10 mouse cellular contexts compared by ENCODE assay signal in the genomic region with DNA sequence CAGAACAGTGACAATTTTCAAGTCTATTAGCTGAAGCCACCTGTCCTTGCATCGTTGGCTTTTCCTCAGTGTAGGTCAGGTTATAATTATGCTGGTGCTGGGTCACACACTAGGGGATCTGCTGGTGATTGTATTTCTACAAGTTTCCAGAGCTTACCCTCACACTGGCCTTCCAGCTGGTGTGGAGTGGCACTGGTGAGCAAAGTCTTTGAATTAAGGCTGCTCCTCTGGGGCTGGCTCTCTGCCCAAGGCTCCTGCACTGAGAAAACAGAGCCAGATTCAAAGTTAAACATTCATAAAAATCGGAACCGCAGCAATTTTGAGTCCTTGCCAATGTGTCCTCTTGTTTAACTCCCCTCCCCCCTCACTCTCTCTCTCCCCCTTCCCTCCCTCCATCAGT.
DNase-seq lines count a peak whose midpoint lies in the region; ATAC-seq and TF ChIP-seq lines count a peak whose summit lies in the region.
"Had no signal": no experiment of that assay in that cellular context is flagged by ENCODE, and none has a peak within 500 bp of the region (broad histone marks: within the 10 kb centered on the region; RNA-seq: fewer than 3 reads in every experiment).

No protein-coding gene starts in this region.

- intact Hi-C loops in heart, adult 2 months (cut with DNase I): no loop called here

- WGBS in lung, embryonic 15.5 days: 15% methylated on average over 3 of the region's 3 CpGs
- 47% methylated on average over 3 of the region's 3 CpGs for WGBS in heart, adult 2 months

- no peak overlapping the region for H3K4me2 ChIP-seq in lung, embryonic 15.5 days
- H3K4me2 ChIP-seq: hindbrain, embryonic 12.5 days had no signal

- no peak overlapping the region for H3K4me3 ChIP-seq in lung, embryonic 15.5 days
- H3K4me3 ChIP-seq in heart, adult 2 months: no peak overlapping the region
- H3K4me3 ChIP-seq: hindbrain, embryonic 12.5 days had no signal

- no peaks in the 10 kb centered on the region for H3K9me3 ChIP-seq in lung, embryonic 15.5 days
- H3K9me3 ChIP-seq: hindbrain, embryonic 12.5 days had no signal

- no peak overlapping the region for H3K9ac ChIP-seq in lung, embryonic 15.5 days
- H3K9ac ChIP-seq in heart, adult 2 months (ENCODE audit: low read depth, low read length): no peak overlapping the region
- H3K9ac ChIP-seq: hindbrain, embryonic 12.5 days had no signal

- peak; percentile 32 to 52 for DNase-seq in cerebellum, postnatal 10 days
- DNase-seq in cerebellum, postnatal 36 days: no peak
- DNase-seq in urinary bladder, postnatal 25 days (ENCODE audit: low spot score): peak; percentile 35
- no peak for DNase-seq in urinary bladder, postnatal 10 days (ENCODE audit: low spot score)
- DNase-seq in heart, adult 2 months: no peak
- no peak for DNase-seq in frontal cortex, postnatal 14 days (ENCODE audit: low spot score in 2 of 2)
- DNase-seq: gastrocnemius, postnatal 25 days had no signal

- peaks cover 27% of the 10 kb centered on the region for H3K4me1 ChIP-seq in lung, embryonic 15.5 days
- H3K4me1 ChIP-seq in heart, adult 2 months (ENCODE audit: control insufficient read depth, insufficient read depth, low read length): no peaks in the 10 kb centered on the region; the same call in 1 of the 2 replicates
- H3K4me1 ChIP-seq: hindbrain, embryonic 12.5 days had no signal

- TF ChIP-seq CTCF in heart, adult 2 months (IDR thresholded peaks at IDR 0.05): no peak

- no peaks in the 10 kb centered on the region for H3K79me2 ChIP-seq in heart, adult 2 months (replicated peaks; ENCODE audit: control insufficient read depth, insufficient read depth, low read length)

- TF ChIP-seq POLR2A in heart, adult 2 months (IDR thresholded peaks at IDR 0.05; ENCODE audit: insufficient read depth, low read depth, low read length): no peak

- H3K27me3 ChIP-seq in lung, embryonic 15.5 days: no peaks in the 10 kb centered on the region
- H3K27me3 ChIP-seq in heart, adult 2 months (ENCODE audit: control insufficient read depth, insufficient read depth, low read length): no peaks in the 10 kb centered on the region
- H3K27me3 ChIP-seq: hindbrain, embryonic 12.5 days had no signal

- no peaks in the 10 kb centered on the region for H3K36me3 ChIP-seq in lung, embryonic 15.5 days
- no peaks in the 10 kb centered on the region for H3K36me3 ChIP-seq in heart, adult 2 months (ENCODE audit: control insufficient read depth, insufficient read depth, low read length)
- H3K36me3 ChIP-seq: hindbrain, embryonic 12.5 days had no signal

- ATAC-seq in lung, embryonic 15.5 days (ENCODE audit: borderline replicate concordance, extremely low read depth, low FRiP score, low TSS enrichment): no peak
- ATAC-seq in erythroblast, adult 5-6 weeks (replicated peaks; ENCODE audit: low FRiP score, poor library complexity, severe bottlenecking): no peak

- TF ChIP-seq EP300 in heart, adult 2 months (IDR thresholded peaks at IDR 0.05; ENCODE audit: insufficient read depth, low read depth, low read length): no peak

- peak overlapping the region; percentile 66 for H3K27ac ChIP-seq in lung, embryonic 15.5 days
- H3K27ac ChIP-seq in heart, adult 2 months: no peak overlapping the region
- H3K27ac ChIP-seq: hindbrain, embryonic 12.5 days had no signal

Comparison
In these comparisons a context has a peak if more than half of its experiments do, and no peak if none do; other contexts are left out.
1. DNase-seq: peak in cerebellum, postnatal 10 days (2 of 2) and urinary bladder, postnatal 25 days (single experiment); none in cerebellum, postnatal 36 days (0 of 2), urinary bladder, postnatal 10 days (single experiment), heart, adult 2 months (0 of 2) and frontal cortex, postnatal 14 days (0 of 2).